Mouse (Mus musculus) erythroblast, embryonic 14.5 days (primary cell): ENCODE data around the gene Acy3.

Experiments
- GATA1 ChIP-seq: IDR thresholded peaks from 2 replicates; pipeline ENCODE4 v1.6.1; 2012; ENCODE audit warnings: low read length, inconsistent platforms, mixed read lengths
- TAL1 ChIP-seq: IDR thresholded peaks from 3 replicates; pipeline ENCODE4 v1.6.1; 2012; ENCODE audit warnings: low read length, inconsistent platforms, mixed read lengths

- TF ChIP-seq GATA1 (no peak), TAL1 (no peak)
Measured at GRCm38 (mm10) chr19:4037788-4038232, 51.4 kb downstream of the Acy3 start, which contains the start of gene Gstp1.
